Mouse (Mus musculus) C2C12 (cell line): Measurements from ENCODE around the gene Enpp6.

Experiments used
- CEBPB ChIP-seq: IDR thresholded peaks from one replicate; pipeline ENCODE4 v1.6.1; 2011; ENCODE audit warnings: low read depth, mild to moderate bottlenecking, control low read depth, moderate library complexity
- CTCF ChIP-seq: IDR thresholded peaks from one replicate; pipeline ENCODE4 v1.5.1; 2011; ENCODE audit not compliant: control insufficient read depth, insufficient read depth, insufficient read length
- MAX ChIP-seq: IDR thresholded peaks from one replicate; pipeline ENCODE4 v1.6.1; 2011; ENCODE audit warnings: mild to moderate bottlenecking, control low read depth

DNA sequence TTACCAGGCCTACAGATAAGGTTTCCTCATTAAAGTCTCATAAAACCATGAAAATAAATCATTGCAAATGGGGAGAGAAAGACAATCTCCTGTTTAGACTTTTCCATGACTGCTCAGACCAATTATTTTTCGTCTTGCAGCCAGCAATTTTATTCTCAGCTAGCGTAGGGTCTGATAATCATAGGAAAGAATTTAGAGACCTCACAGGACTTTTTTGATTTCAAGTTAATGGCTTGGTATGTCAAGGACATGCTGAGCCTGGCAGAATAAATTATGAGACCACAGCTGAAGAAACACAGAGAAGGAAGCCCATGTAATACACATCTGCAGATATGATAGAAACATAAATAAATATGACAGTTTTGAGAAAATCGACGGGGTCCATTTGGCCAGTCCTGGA is 130.6 kb downstream of the Enpp6 start:
- TF ChIP-seq CTCF = no peak
- no peak for TF ChIP-seq MAX
- TF ChIP-seq CEBPB = no peak
